Mouse (Mus musculus) thymus, adult 2 months (tissue): ENCODE measurements at regions not wholly inside any gene's neighbourhood (a gene's known extent, or its start where the extent isn't known, plus 50 kb on each side); places are given as distances from the start of the nearest gene placed in this dataset.

Experiments
- CTCF ChIP-seq: fragments of 200-500 bp; IDR thresholded peaks from 2 replicates; pipeline ENCODE4 v1.5.1; 2012; ENCODE audit warnings: mild to moderate bottlenecking, control low read depth, low read length, moderate library complexity, borderline replicate concordance; ENCODE audit not compliant: control insufficient read depth, poor library complexity, insufficient read depth; ENCODE audit errors: extremely low read depth
- POLR2A ChIP-seq: fragments of 200-500 bp; IDR thresholded peaks from 2 replicates; pipeline ENCODE4 v1.6.1; 2012; ENCODE audit warnings: mild to moderate bottlenecking, low read length, control low read depth, moderate library complexity; ENCODE audit not compliant: control insufficient read depth, poor library complexity, insufficient read depth; ENCODE audit errors: extremely low read depth

GRCm38 (mm10) chr17:75795772-75796171 is 244.0 kb upstream of the Fam98a start:
- no peak for TF ChIP-seq POLR2A
- no peak for TF ChIP-seq CTCF
